ENCODE assay signal across 24 mouse cellular contexts in genomic region chr6:85491606-85492005, GRCm38 (mm10). TPM values are rescaled to one million over a fixed set of nuclear protein-coding genes. Genes with fewer than 3 reads are reported as not detected.
"Had no signal": no experiment of that assay in that cellular context is flagged by ENCODE, and none has a peak within 500 bp of the region (broad histone marks: within the 10 kb centered on the region; RNA-seq: fewer than 3 reads in every experiment).

No protein-coding gene starts in this region.

- H3K36me3 ChIP-seq: kidney, embryonic 15.5 days; liver, embryonic 12.5 days; liver, embryonic 15.5 days; lung, embryonic 15.5 days had no signal

- H3K9ac ChIP-seq: kidney, embryonic 15.5 days; liver, embryonic 12.5 days; liver, embryonic 15.5 days; lung, embryonic 15.5 days had no signal

- H3K4me3 ChIP-seq: kidney, embryonic 15.5 days; left cerebral cortex, adult 2 months; liver, embryonic 12.5 days; liver, embryonic 15.5 days; lung, embryonic 15.5 days had no signal

- H3K4me1 ChIP-seq: liver, embryonic 12.5 days; liver, embryonic 15.5 days; lung, embryonic 15.5 days had no signal

- H3K4me2 ChIP-seq: kidney, embryonic 15.5 days; liver, embryonic 12.5 days; liver, embryonic 15.5 days; lung, embryonic 15.5 days; midbrain, embryonic 11.5 days had no signal

- H3K27ac ChIP-seq: kidney, embryonic 15.5 days; left cerebral cortex, adult 2 months; liver, embryonic 12.5 days; liver, embryonic 15.5 days; lung, embryonic 15.5 days had no signal

- H3K27me3 ChIP-seq: lung, embryonic 15.5 days had no signal

- ATAC-seq: intestine, postnatal 0 days; liver, embryonic 12.5 days had no signal

- H3K9me3 ChIP-seq: kidney, embryonic 15.5 days; liver, embryonic 12.5 days; liver, embryonic 15.5 days; lung, embryonic 15.5 days had no signal

- DNase-seq: kidney, adult 8-10 months; kidney, postnatal 10 days; kidney, postnatal 36 days; layer of hippocampus, postnatal 36 days; liver; lung, adult 18-20 months; lung, postnatal 10 days; lung, postnatal 36 days; midbrain, embryonic 14.5 days; right cerebral cortex, adult 18-20 months; right cerebral cortex, postnatal 14 days; right cerebral cortex, postnatal 4 days; thymus, postnatal 36 days had no signal

RNA-seq across cellular contexts. Expression of gene Fbxo41, which starts 11.2 kb away (rescaled TPM):
- polyA plus RNA-seq: liver, embryonic 15.5 days had no signal

RNA-seq across cellular contexts. Expression of gene Egr4, which starts 21.8 kb away (rescaled TPM):
- polyA plus RNA-seq: intestine, postnatal 0 days; kidney, embryonic 15.5 days; liver, embryonic 12.5 days; liver, embryonic 15.5 days; lung, embryonic 15.5 days; midbrain, embryonic 11.5 days; midbrain, embryonic 14.5 days; neural tube, embryonic 11.5 days; neural tube, embryonic 14.5 days; stomach, embryonic 14.5 days; urinary bladder, adult 2 months had no signal
